Mouse (Mus musculus) lung, embryonic 15.5 days (tissue): ENCODE data around the gene Zfp648. TPM values are rescaled to one million over a fixed set of nuclear protein-coding genes. Genes with fewer than 3 reads are reported as not detected.

Experiments used
- ATAC-seq: fragments of 200-750 bp; cut with Nextera tagmentation; 2 replicates; pipeline ENCODE4 v1.8.0; 2017; ENCODE audit warnings: moderate number of reproducible peaks, borderline replicate concordance; ENCODE audit not compliant: low FRiP score, low TSS enrichment; ENCODE audit errors: extremely low read depth
- H3K27ac ChIP-seq: fragments of 300-500 bp; sonication (generic); 2 replicates; pipeline ENCODE4 v1.5.1; 2015; ENCODE audit warnings: moderate library complexity, mild to moderate bottlenecking, inconsistent platforms
- H3K27me3 ChIP-seq: fragments of 300-500 bp; sonication (generic); 2 replicates; pipeline ENCODE4 v1.6.1; 2015; ENCODE audit warnings: inconsistent platforms
- H3K36me3 ChIP-seq: fragments of 300-500 bp; sonication (generic); 2 replicates; pipeline ENCODE4 v1.6.1; 2015; ENCODE audit warnings: inconsistent platforms
- H3K4me1 ChIP-seq: fragments of 300-500 bp; sonication (generic); 2 replicates; pipeline ENCODE4 v1.6.1; 2015; ENCODE audit warnings: inconsistent platforms
- H3K4me2 ChIP-seq: fragments of 300-500 bp; sonication (generic); 2 replicates; pipeline ENCODE4 v1.6.1; 2015; ENCODE audit warnings: inconsistent platforms, mild to moderate bottlenecking, moderate library complexity
- H3K4me3 ChIP-seq: fragments of 300-500 bp; sonication (generic); 2 replicates; pipeline ENCODE4 v1.5.1; 2015; ENCODE audit warnings: mild to moderate bottlenecking, inconsistent platforms
- H3K9ac ChIP-seq: fragments of 300-500 bp; sonication (generic); 2 replicates; pipeline ENCODE4 v1.6.1; 2015; ENCODE audit warnings: inconsistent platforms
- H3K9me3 ChIP-seq: fragments of 300-500 bp; sonication (generic); 2 replicates; pipeline ENCODE4 v1.6.1; 2016; ENCODE audit warnings: inconsistent platforms
- WGBS: fragments of 180-500 bp; shearing (Covaris S2); methylation state at CpG from one replicate; pipeline ENCODE4 v1.1.7; 2015; 5-methylcytosine and 5-hydroxymethylcytosine counted together
- polyA plus RNA-seq: library from polyadenylated mRNA; unstranded; fragments of >200 nt; fragmentation: Nextera tagmentation; extraction: Ambion mirVana; gene quantifications from 2 replicates; pipeline ENCODE4 v1.2.1, GENCODE M21; 2015

Zfp648 gene
- polyA plus RNA-seq, 1 experiment from 2014 or later: 0.17 TPM

- H3K36me3 ChIP-seq: no peaks in the 10 kb centered on the region
- H3K27ac ChIP-seq: peak overlapping the region; percentile 38; the same call in 1 of the 2 replicates
- no peak overlapping the region for H3K4me2 ChIP-seq
- WGBS: 61% methylated on average over 7 of the region's 7 CpGs
- no peak for ATAC-seq
- 0 out of 2 replicates have a peak, but pooled peaks cover 3% of the 10 kb centered on the region for H3K4me1 ChIP-seq
- H3K9ac ChIP-seq: no peak overlapping the region
- no peaks in the 10 kb centered on the region for H3K27me3 ChIP-seq
- no peak overlapping the region for H3K4me3 ChIP-seq
- H3K9me3 ChIP-seq: no peaks in the 10 kb centered on the region
Measured at GRCm38 (mm10) chr1:154183077-154183751, 17.8 kb upstream of the Zfp648 start.

- no peak overlapping the region for H3K4me3 ChIP-seq
- 76% methylated on average over 4 of the region's 4 CpGs for WGBS
Measured at GRCm38 (mm10) chr1:154188229-154188628, 12.8 kb upstream of the Zfp648 start.

GRCm38 (mm10) chr1:154188631-154189030, 12.4 kb upstream of the Zfp648 start:
- no peak overlapping the region for H3K27ac ChIP-seq
- no peak overlapping the region for H3K4me3 ChIP-seq
- no peak overlapping the region for H3K9ac ChIP-seq
- no peaks in the 10 kb centered on the region for H3K27me3 ChIP-seq
- no peak for ATAC-seq
- H3K36me3 ChIP-seq: no peaks in the 10 kb centered on the region
- H3K9me3 ChIP-seq: no peaks in the 10 kb centered on the region
- WGBS: 33% methylated on average over 4 of the region's 4 CpGs
- no peaks in the 10 kb centered on the region for H3K4me1 ChIP-seq
- no peak overlapping the region for H3K4me2 ChIP-seq

More at GRCm38 (mm10) chr1:154188229-154188628, 12.8 kb upstream of the Zfp648 start:
- Histone ChIP-seq H3K9ac (no peak overlapping the region), H3K27me3 (no peaks in the 10 kb centered on the region), H3K4me2 (no peak overlapping the region), H3K36me3 (no peaks in the 10 kb centered on the region), H3K27ac (no peak overlapping the region), H3K9me3 (no peaks in the 10 kb centered on the region), H3K4me1 (no peaks in the 10 kb centered on the region)
- no peak for ATAC-seq

GRCm38 (mm10) chr1:154189842-154190530, 11.0 kb upstream of the Zfp648 start:
- H3K9ac ChIP-seq: no peak overlapping the region
- ATAC-seq: no peak
- no peaks in the 10 kb centered on the region for H3K27me3 ChIP-seq
- no peaks in the 10 kb centered on the region for H3K9me3 ChIP-seq
- H3K36me3 ChIP-seq: no peaks in the 10 kb centered on the region
- no peaks in the 10 kb centered on the region for H3K4me1 ChIP-seq
- no peak overlapping the region for H3K4me3 ChIP-seq
- 55% methylated on average over 14 of the region's 18 CpGs for WGBS
- no peak overlapping the region for H3K4me2 ChIP-seq
- H3K27ac ChIP-seq: no peak overlapping the region

GRCm38 (mm10) chr1:154198896-154199295, 2.1 kb upstream of the Zfp648 start:
- ATAC-seq: no peak
- no peaks in the 10 kb centered on the region for H3K4me1 ChIP-seq
- H3K4me2 ChIP-seq: no peak overlapping the region
- no peak overlapping the region for H3K9ac ChIP-seq
- H3K27ac ChIP-seq: no peak overlapping the region
- H3K27me3 ChIP-seq: peaks cover 16% of the 10 kb centered on the region
- H3K9me3 ChIP-seq: no peaks in the 10 kb centered on the region
- no peak overlapping the region for H3K4me3 ChIP-seq
- no peaks in the 10 kb centered on the region for H3K36me3 ChIP-seq
- WGBS: 89% methylated on average over 10 of the region's 10 CpGs

- Histone ChIP-seq H3K27ac (no peak overlapping the region), H3K27me3 (peaks cover 44% of the 10 kb centered on the region), H3K4me3 (no peak overlapping the region), H3K4me1 (peaks cover 9% of the 10 kb centered on the region; the same call in 1 of the 2 replicates), H3K4me2 (no peak overlapping the region), H3K36me3 (no peaks in the 10 kb centered on the region), H3K9me3 (no peaks in the 10 kb centered on the region), H3K9ac (no peak overlapping the region)
- ATAC-seq: no peak
- 67% methylated on average over 8 of the region's 8 CpGs for WGBS
Measured at GRCm38 (mm10) chr1:154202580-154202979, 1.6 kb downstream of the Zfp648 start.

- WGBS: 89% methylated on average over 5 of the region's 5 CpGs
- H3K4me3 ChIP-seq: no peak overlapping the region
- H3K9me3 ChIP-seq: no peaks in the 10 kb centered on the region
- H3K4me1 ChIP-seq: peaks cover 9% of the 10 kb centered on the region; the same call in 1 of the 2 replicates
- H3K36me3 ChIP-seq: no peaks in the 10 kb centered on the region
- H3K27me3 ChIP-seq: peaks cover 44% of the 10 kb centered on the region
- ATAC-seq: no peak
- no peak overlapping the region for H3K4me2 ChIP-seq
- no peak overlapping the region for H3K27ac ChIP-seq
- no peak overlapping the region for H3K9ac ChIP-seq
Measured at GRCm38 (mm10) chr1:154203386-154203785, 2.4 kb downstream of the Zfp648 start.

- Histone ChIP-seq H3K4me1 (peaks cover 9% of the 10 kb centered on the region; the same call in 1 of the 2 replicates), H3K4me2 (peak overlapping the region; percentile 58), H3K36me3 (no peaks in the 10 kb centered on the region), H3K9me3 (no peaks in the 10 kb centered on the region), H3K27me3 (peaks cover 44% of the 10 kb centered on the region), H3K27ac (no peak overlapping the region), H3K4me3 (peak overlapping the region; percentile 27), H3K9ac (no peak overlapping the region; the same call in 1 of the 2 replicates)
- peak; percentile 27; the same call in 1 of the 2 replicates for ATAC-seq
- 9% methylated on average over 66 of the region's 66 CpGs for WGBS
Measured at GRCm38 (mm10) chr1:154204652-154205573, 3.9 kb downstream of the Zfp648 start.

GRCm38 (mm10) chr1:154219991-154220390, 19.0 kb downstream of the Zfp648 start:
- Histone ChIP-seq H3K27me3 (no peaks in the 10 kb centered on the region), H3K4me1 (no peaks in the 10 kb centered on the region), H3K27ac (no peak overlapping the region), H3K4me2 (no peak overlapping the region), H3K36me3 (no peaks in the 10 kb centered on the region), H3K9me3 (no peaks in the 10 kb centered on the region), H3K4me3 (no peak overlapping the region), H3K9ac (no peak overlapping the region)
- ATAC-seq: no peak
- WGBS: 74% methylated on average over 2 of the region's 2 CpGs

- no peaks in the 10 kb centered on the region for H3K36me3 ChIP-seq
- 84% methylated on average over 3 of the region's 3 CpGs for WGBS
Measured at GRCm38 (mm10) chr1:154220566-154220965, 19.6 kb downstream of the Zfp648 start.

GRCm38 (mm10) chr1:154223807-154224207, 22.8 kb downstream of the Zfp648 start:
- Histone ChIP-seq H3K36me3 (no peaks in the 10 kb centered on the region), H3K9me3 (no peaks in the 10 kb centered on the region)
- WGBS: 59% methylated on average over 1 of the region's 1 CpGs

More at GRCm38 (mm10) chr1:154220566-154220965, 19.6 kb downstream of the Zfp648 start:
- no peak overlapping the region for H3K9ac ChIP-seq
- no peak overlapping the region for H3K27ac ChIP-seq
- no peak overlapping the region for H3K4me2 ChIP-seq
- H3K4me1 ChIP-seq: no peaks in the 10 kb centered on the region
- H3K27me3 ChIP-seq: no peaks in the 10 kb centered on the region
- H3K4me3 ChIP-seq: no peak overlapping the region
- no peaks in the 10 kb centered on the region for H3K9me3 ChIP-seq
- no peak for ATAC-seq

More at GRCm38 (mm10) chr1:154223807-154224207, 22.8 kb downstream of the Zfp648 start:
- H3K4me1 ChIP-seq: no peaks in the 10 kb centered on the region
- H3K4me3 ChIP-seq: no peak overlapping the region
- no peak overlapping the region for H3K9ac ChIP-seq
- no peaks in the 10 kb centered on the region for H3K27me3 ChIP-seq
- no peak overlapping the region for H3K27ac ChIP-seq
- H3K4me2 ChIP-seq: no peak overlapping the region
- peak; percentile 31; the same call in 1 of the 2 replicates for ATAC-seq
